8 mouse cellular contexts compared by ENCODE assay signal in genomic region chr5:134583006-134583883, GRCm38 (mm10). TPM values are rescaled to one million over a fixed set of nuclear protein-coding genes. Genes with fewer than 3 reads are reported as not detected.
DNase-seq lines count a peak whose midpoint lies in the region; ATAC-seq and TF ChIP-seq lines count a peak whose summit lies in the region.

No protein-coding gene starts in this region.

- peaks cover 4% of the 10 kb centered on the region; the same call in 1 of the 2 replicates for H3K36me3 ChIP-seq in forebrain, embryonic 14.5 days (ENCODE audit: control insufficient read depth, insufficient read depth, low read length)
- H3K36me3 ChIP-seq in limb, embryonic 15.5 days = peaks cover 16% of the 10 kb centered on the region; the same call in 1 of the 2 replicates

- ATAC-seq in forebrain, embryonic 14.5 days = 0 out of 2 replicates have a peak, but pooled peaks have one; percentile 27
- ATAC-seq in limb, embryonic 15.5 days (ENCODE audit: insufficient number of reproducible peaks, low FRiP score, low TSS enrichment, low read depth) = no peak
- ATAC-seq in frontal cortex, adult (ENCODE audit: low TSS enrichment) = no peak

- H3K27ac ChIP-seq in cerebellum, adult 2 months (ENCODE audit: insufficient read depth, low read length) = no peak overlapping the region
- no peak overlapping the region for H3K27ac ChIP-seq in forebrain, embryonic 14.5 days (ENCODE audit: low read depth, low read length)
- 0 out of 2 replicates have a peak overlapping the region, but pooled peaks have one; percentile 48 for H3K27ac ChIP-seq in limb, embryonic 15.5 days

- H3K9ac ChIP-seq in forebrain, embryonic 14.5 days (ENCODE audit: low read length) = peak overlapping the region; percentile 85
- peak overlapping the region; percentile 85 for H3K9ac ChIP-seq in limb, embryonic 15.5 days

- peak overlapping the region; percentile 88 for H3K4me3 ChIP-seq in cerebellum, adult 2 months (replicated peaks; ENCODE audit: insufficient read depth, low read depth, low read length)
- H3K4me3 ChIP-seq in forebrain, embryonic 14.5 days (ENCODE audit: low read depth, low read length) = peak overlapping the region; percentile 79
- H3K4me3 ChIP-seq in limb, embryonic 15.5 days = peak overlapping the region; percentile 73

- no peak for DNase-seq in cerebellum, adult 2 months
- no peak for DNase-seq in cerebellum, postnatal 25 days
- DNase-seq in 3T3-L1 (ENCODE audit: low read depth, low spot score) = peak; percentile 56
- DNase-seq in forebrain, embryonic 14.5 days (ENCODE audit: low spot score) = no peak
- no peak for DNase-seq in urinary bladder, postnatal 25 days (ENCODE audit: low spot score)
- no peak for DNase-seq in spleen, adult 18-20 months

- WGBS in cerebellum, adult 2 months = 26% methylated on average over 15 of the region's 15 CpGs
- 30% methylated on average over 15 of the region's 15 CpGs for WGBS in forebrain, embryonic 14.5 days
- WGBS in limb, embryonic 15.5 days = 26% methylated on average over 15 of the region's 15 CpGs

- no peaks in the 10 kb centered on the region for H3K9me3 ChIP-seq in forebrain, embryonic 14.5 days (replicated peaks; ENCODE audit: control insufficient read depth, low read length)
- H3K9me3 ChIP-seq in limb, embryonic 15.5 days = no peaks in the 10 kb centered on the region

- no peak for TF ChIP-seq POLR2A in cerebellum, adult 2 months (IDR thresholded peaks at IDR 0.05; ENCODE audit: borderline replicate concordance, insufficient read depth, low read length)

- H3K4me2 ChIP-seq in forebrain, embryonic 14.5 days (ENCODE audit: low read length) = peak overlapping the region; percentile 80
- peak overlapping the region; percentile 73 for H3K4me2 ChIP-seq in limb, embryonic 15.5 days

- peaks cover 3% of the 10 kb centered on the region; the same call in 1 of the 2 replicates for H3K4me1 ChIP-seq in cerebellum, adult 2 months (ENCODE audit: control insufficient read depth, insufficient read depth, low read length)
- H3K4me1 ChIP-seq in forebrain, embryonic 14.5 days (ENCODE audit: control insufficient read depth, insufficient read depth, low read length) = peaks cover 11% of the 10 kb centered on the region; the same call in 1 of the 2 replicates
- peaks cover 11% of the 10 kb centered on the region for H3K4me1 ChIP-seq in limb, embryonic 15.5 days

- no peak for TF ChIP-seq CTCF in cerebellum, adult 2 months (IDR thresholded peaks at IDR 0.05; ENCODE audit: borderline replicate concordance, insufficient read depth, low read depth, low read length)

- H3K27me3 ChIP-seq in cerebellum, adult 2 months (ENCODE audit: control insufficient read depth, insufficient read depth, low read length) = no peaks in the 10 kb centered on the region
- no peaks in the 10 kb centered on the region for H3K27me3 ChIP-seq in forebrain, embryonic 14.5 days (replicated peaks; ENCODE audit: control insufficient read depth, insufficient read depth, low read length)
- H3K27me3 ChIP-seq in limb, embryonic 15.5 days = no peaks in the 10 kb centered on the region

RNA-seq across cellular contexts. Expression of gene Rfc2, which starts 2.1 kb away (rescaled TPM):
- polyA plus RNA-seq in cerebellum, adult 2 months (2012; rRNA removed) = 113 and 116 TPM in 2 replicates
- 240 and 256 TPM in 2 replicates for polyA plus RNA-seq in forebrain, embryonic 14.5 days (2014; fragmentation: Nextera tagmentation; extraction: Ambion mirVana)
- polyA plus RNA-seq in limb, embryonic 15.5 days (2015; fragmentation: Nextera tagmentation; extraction: Ambion mirVana) = 226 and 241 TPM in 2 replicates

RNA-seq across cellular contexts. Expression of gene Syna, which starts 23.3 kb away (rescaled TPM):
- polyA plus RNA-seq in cerebellum, adult 2 months (2012; rRNA removed) = 0.05 TPM in 1 of 2 replicates, not detected in the other
- 0.10 TPM in 1 of 2 replicates, not detected in the other for polyA plus RNA-seq in forebrain, embryonic 14.5 days (2014; fragmentation: Nextera tagmentation; extraction: Ambion mirVana)
- 0.09 and 0.17 TPM in 2 replicates for polyA plus RNA-seq in limb, embryonic 15.5 days (2015; fragmentation: Nextera tagmentation; extraction: Ambion mirVana)

RNA-seq across cellular contexts. Expression of gene Clip2, which starts 31.0 kb away (rescaled TPM):
- 54.2 and 59.1 TPM in 2 replicates for polyA plus RNA-seq in cerebellum, adult 2 months (2012; rRNA removed)
- polyA plus RNA-seq in forebrain, embryonic 14.5 days (2014; fragmentation: Nextera tagmentation; extraction: Ambion mirVana) = 11.1 and 15.6 TPM in 2 replicates
- 3.3 and 3.9 TPM in 2 replicates for polyA plus RNA-seq in limb, embryonic 15.5 days (2015; fragmentation: Nextera tagmentation; extraction: Ambion mirVana)

RNA-seq across cellular contexts. Expression of gene Lat2, which starts 31.6 kb away (rescaled TPM):
- polyA plus RNA-seq in cerebellum, adult 2 months (2012; rRNA removed) = 2.1 and 3.0 TPM in 2 replicates
- polyA plus RNA-seq in forebrain, embryonic 14.5 days (2014; fragmentation: Nextera tagmentation; extraction: Ambion mirVana) = 0.99 and 1.6 TPM in 2 replicates
- 7.9 and 8.8 TPM in 2 replicates for polyA plus RNA-seq in limb, embryonic 15.5 days (2015; fragmentation: Nextera tagmentation; extraction: Ambion mirVana)

RNA-seq across cellular contexts. Expression of gene Eif4h, which starts 56.0 kb away (rescaled TPM):
- 371 and 379 TPM in 2 replicates for polyA plus RNA-seq in cerebellum, adult 2 months (2012; rRNA removed)
- polyA plus RNA-seq in forebrain, embryonic 14.5 days (2014; fragmentation: Nextera tagmentation; extraction: Ambion mirVana) = 402 and 418 TPM in 2 replicates
- 408 and 425 TPM in 2 replicates for polyA plus RNA-seq in limb, embryonic 15.5 days (2015; fragmentation: Nextera tagmentation; extraction: Ambion mirVana)
